Mouse (Mus musculus) MEL (cell line): Measurements from ENCODE around the gene Wdfy1. TPM values are rescaled to one million over a fixed set of nuclear protein-coding genes. Genes with fewer than 3 reads are reported as not detected.

Experiments
- DNase-seq: peaks from one replicate; pipeline ENCODE4 v3.0.0; 2011; ENCODE audit warnings: low read depth, low spot score
- H3K27ac ChIP-seq: 2 replicates; pipeline ENCODE4 v1.5.1; 2012; ENCODE audit warnings: low read depth, mild to moderate bottlenecking, control low read depth, low read length, moderate library complexity; ENCODE audit not compliant: control insufficient read depth
- H3K27me3 ChIP-seq, 2 experiments: fragments of 150-350 bp in 1 of 2; sonication (generic) in 1 of 2; 2 replicates each; pipeline ENCODE4 v1.6.1; 2012; ENCODE audit warnings: low read length in 2 of 2, mild to moderate bottlenecking in 2 of 2, improper control_type of control experiment in 1 of 2, moderate library complexity in 1 of 2; ENCODE audit not compliant: insufficient read depth in 2 of 2, control insufficient read depth in 1 of 2
- H3K36me3 ChIP-seq, 2 experiments: 2 replicates each; pipeline ENCODE4 v1.6.1; 2012 to 2014; ENCODE audit warnings: low read length in 2 of 2, improper control_type of control experiment in 1 of 2, inconsistent platforms in 1 of 2, mild to moderate bottlenecking in 1 of 2; ENCODE audit not compliant: insufficient read depth in 2 of 2, control insufficient read depth in 1 of 2
- H3K4me1 ChIP-seq, 2 experiments: fragments of 150-350 bp in 1 of 2; sonication (generic) in 1 of 2; 2 replicates each; pipeline ENCODE4 v1.6.1; 2012; ENCODE audit warnings: low read length in 2 of 2, improper control_type of control experiment in 1 of 2, mild to moderate bottlenecking in 1 of 2; ENCODE audit not compliant: insufficient read depth in 2 of 2, control insufficient read depth in 1 of 2
- H3K4me3 ChIP-seq, 2 experiments: fragments of 150-350 bp in 1 of 2; sonication (generic) in 1 of 2; 2 replicates each; pipeline ENCODE4 v1.5.1; 2012; ENCODE audit warnings: low read depth in 2 of 2, low read length in 2 of 2, mild to moderate bottlenecking in 2 of 2, moderate library complexity in 2 of 2, control low read depth in 1 of 2, improper control_type of control experiment in 1 of 2; ENCODE audit not compliant: control insufficient read depth in 1 of 2, insufficient read depth in 1 of 2
- H3K79me2 ChIP-seq: 2 replicates; pipeline ENCODE4 v1.6.1; 2012; ENCODE audit warnings: mild to moderate bottlenecking, low read length, moderate library complexity; ENCODE audit not compliant: control insufficient read depth, poor library complexity, insufficient read depth
- H3K9ac ChIP-seq: 2 replicates; pipeline ENCODE4 v1.6.1; 2012; ENCODE audit warnings: low read depth, mild to moderate bottlenecking, control low read depth, low read length, moderate library complexity; ENCODE audit not compliant: control insufficient read depth, poor library complexity, severe bottlenecking
- H3K9me3 ChIP-seq: fragments of 150-350 bp; sonication (generic); replicated peaks from 2 replicates; pipeline ENCODE4 v1.6.1; 2012; ENCODE audit warnings: mild to moderate bottlenecking, low read length, improper control_type of control experiment, moderate library complexity; ENCODE audit not compliant: insufficient read depth
- ETS1 ChIP-seq: IDR thresholded peaks from 2 replicates; pipeline ENCODE4 v1.6.1; 2012; ENCODE audit warnings: low read depth, mild to moderate bottlenecking, inconsistent platforms, low read length, improper control_type of control experiment, moderate library complexity
- GABPA ChIP-seq: IDR thresholded peaks from 2 replicates; pipeline ENCODE4 v1.6.1; 2012; ENCODE audit warnings: low read depth, mild to moderate bottlenecking, inconsistent platforms, low read length, improper control_type of control experiment, moderate library complexity
- JUND ChIP-seq: IDR thresholded peaks from 2 replicates; pipeline ENCODE4 v1.6.1; 2011; ENCODE audit warnings: low read depth, mild to moderate bottlenecking, improper control_type of control experiment, low read length
- MAFK ChIP-seq: IDR thresholded peaks from 2 replicates; pipeline ENCODE4 v1.6.1; 2011; ENCODE audit warnings: low read depth, mild to moderate bottlenecking, low read length, improper control_type of control experiment, borderline replicate concordance
- MAX ChIP-seq: IDR thresholded peaks from 2 replicates; pipeline ENCODE4 v1.6.1; 2011; ENCODE audit warnings: low read length, improper control_type of control experiment
- MYC ChIP-seq: IDR thresholded peaks from 2 replicates; pipeline ENCODE4 v1.6.1; 2011; ENCODE audit warnings: low read depth, mild to moderate bottlenecking, low read length, improper control_type of control experiment, moderate library complexity
- NRF1 ChIP-seq: IDR thresholded peaks from 2 replicates; pipeline ENCODE4 v1.6.1; 2014; ENCODE audit warnings: low read depth, mild to moderate bottlenecking, inconsistent platforms, low read length, improper control_type of control experiment, moderate library complexity; ENCODE audit not compliant: poor library complexity, insufficient read depth, severe bottlenecking
- POLR2A ChIP-seq, 2 experiments: IDR thresholded peaks; 2 replicates each; pipeline ENCODE4 v1.6.1; 2011 to 2012; ENCODE audit warnings: low read length in 2 of 2, mild to moderate bottlenecking in 2 of 2, control low read depth in 1 of 2, improper control_type of control experiment in 1 of 2, low read depth in 1 of 2, moderate library complexity in 1 of 2; ENCODE audit not compliant: control insufficient read depth in 1 of 2, insufficient read depth in 1 of 2, poor library complexity in 1 of 2
- POLR2AphosphoS5 ChIP-seq: IDR thresholded peaks from 2 replicates; pipeline ENCODE4 v1.6.1; 2012; ENCODE audit warnings: low read depth, borderline replicate concordance, mild to moderate bottlenecking, inconsistent platforms, low read length, moderate library complexity, mixed read lengths
- SMC3 ChIP-seq: IDR thresholded peaks from 2 replicates; pipeline ENCODE4 v1.6.1; 2011; ENCODE audit warnings: low read depth, low read length, improper control_type of control experiment
- TBP ChIP-seq: IDR thresholded peaks from 2 replicates; pipeline ENCODE4 v1.8.0; 2011; ENCODE audit warnings: low read depth, low read length, improper control_type of control experiment
- TCF12 ChIP-seq: IDR thresholded peaks from 2 replicates; pipeline ENCODE4 v1.6.1; 2014; ENCODE audit warnings: low read depth, mild to moderate bottlenecking, inconsistent platforms, low read length, improper control_type of control experiment, moderate library complexity
- ZMIZ1 ChIP-seq: IDR thresholded peaks from 2 replicates; pipeline ENCODE4 v1.6.1; 2012; ENCODE audit warnings: low read depth, mild to moderate bottlenecking, inconsistent platforms, low read length, improper control_type of control experiment, moderate library complexity
- ZNF384 ChIP-seq: IDR thresholded peaks from 2 replicates; pipeline ENCODE4 v1.6.1; 2012; ENCODE audit warnings: low read depth, mild to moderate bottlenecking, inconsistent platforms, low read length, improper control_type of control experiment
- polyA plus RNA-seq, 2 experiments: library from polyadenylated mRNA; stranded (reverse) in 1 of 2; unstranded in 1 of 2; fragments of >175 nt in 1 of 2; fragments of >200 nt in 1 of 2; gene quantifications; 2 replicates each; pipeline versions ENCODE4 v1.2.1 to v1.2.4; 2012; ENCODE audit warnings: low replicate concordance in 2 of 2, low read depth in 1 of 2; ENCODE audit not compliant: insufficient read length in 2 of 2, insufficient read depth in 1 of 2, missing spikeins in 1 of 2
- total RNA-seq: library from RNA; depleted of rRNA; stranded (reverse); fragments of 300-350 nt; gene quantifications from 2 replicates; pipeline ENCODE4 v1.2.3, GENCODE M21; 2012

The Wdfy1 gene
- total and polyA plus RNA-seq, 3 experiments, result 17.6 to 25.0 TPM; not detected in 1

GRCm38 (mm10) chr1:79757161-79757560, 18.8 kb downstream of the Wdfy1 start:
- Histone ChIP-seq H3K36me3 (peaks cover 0 to 7% of the 10 kb centered on the region in 2 experiments; a peak in 2 of 4 replicates), H3K27me3 (no peaks in the 10 kb centered on the region), H3K27ac (no peak overlapping the region), H3K9me3 (no peaks in the 10 kb centered on the region), H3K4me3 (no peak overlapping the region), H3K9ac (no peak overlapping the region), H3K79me2 (peaks cover 12% of the 10 kb centered on the region), H3K4me1 (peaks cover 0 to 4% of the 10 kb centered on the region in 2 experiments; a peak in 2 of 4 replicates)
- TF ChIP-seq TBP (no peak), GABPA (no peak), TCF12 (no peak), POLR2AphosphoS5 (no peak), MAFK (no peak)
- DNase-seq, result no peak

DNA sequence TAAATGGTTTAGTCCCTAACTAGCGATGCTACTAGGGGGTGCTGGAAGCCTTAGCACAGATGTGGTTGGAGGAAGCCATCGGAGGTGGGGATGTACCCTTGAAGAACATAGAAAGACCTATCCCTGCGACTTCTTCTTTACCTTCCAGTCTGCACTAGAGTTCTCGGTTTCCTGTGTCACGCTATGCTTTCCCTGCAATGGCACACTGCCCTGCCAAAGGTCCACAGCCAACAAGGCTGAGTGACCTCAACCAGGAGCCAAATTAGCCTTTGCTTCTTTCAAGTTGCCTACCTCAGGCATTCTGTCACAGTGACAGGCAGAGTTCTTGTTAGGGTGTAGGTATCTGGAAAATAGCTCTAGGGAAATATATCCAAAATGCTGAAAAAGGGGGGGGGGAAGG, 19.5 kb downstream of the Wdfy1 start:
- H3K9me3 ChIP-seq, result no peaks in the 10 kb centered on the region
- no peak overlapping the region for H3K4me3 ChIP-seq

GRCm38 (mm10) chr1:79755376-79755775, 20.6 kb downstream of the Wdfy1 start:
- Histone ChIP-seq H3K4me1 (no peaks in the 10 kb centered on the region; a peak in 1 of 4 replicates), H3K27me3 (no peaks in the 10 kb centered on the region), H3K9me3 (no peaks in the 10 kb centered on the region), H3K36me3 (peaks cover 0 to 3% of the 10 kb centered on the region in 2 experiments; a peak in 1 of 4 replicates), H3K4me3 (no peak overlapping the region), H3K27ac (no peak overlapping the region), H3K79me2 (peaks cover 4% of the 10 kb centered on the region; the same call in 1 of the 2 replicates), H3K9ac (no peak overlapping the region)
- DNase-seq, result no peak
- no peak for TF ChIP-seq GABPA

More for the DNA sequence above, 19.5 kb downstream of the Wdfy1 start:
- no peak for TF ChIP-seq JUND
- TF ChIP-seq NRF1, result no peak
- TF ChIP-seq MYC, result no peak
- TF ChIP-seq TCF12, result no peak
- no peak for TF ChIP-seq ZNF384
- TF ChIP-seq MAX, result no peak
- TF ChIP-seq ETS1, result no peak
- TF ChIP-seq ZMIZ1, result no peak
- TF ChIP-seq POLR2A (IDR thresholded peaks at IDR 0.05; ENCODE audit: control insufficient read depth in 1 of 2, insufficient read depth in 1 of 2, low read depth in 1 of 2, low read length in 2 of 2, poor library complexity in 1 of 2), result no peak
- TF ChIP-seq SMC3, result no peak
- Histone ChIP-seq H3K79me2 (peaks cover 11% of the 10 kb centered on the region), H3K36me3 (peaks cover 0 to 6% of the 10 kb centered on the region in 2 experiments; a peak in 1 of 4 replicates), H3K9ac (no peak overlapping the region), H3K4me1 (peaks cover 0 to 3% of the 10 kb centered on the region in 2 experiments; a peak in 1 of 4 replicates), H3K27me3 (no peaks in the 10 kb centered on the region), H3K27ac (no peak overlapping the region)
- DNase-seq, result no peak
